Mouse (Mus musculus): ENCODE data around the gene Rnf208.

DNA sequence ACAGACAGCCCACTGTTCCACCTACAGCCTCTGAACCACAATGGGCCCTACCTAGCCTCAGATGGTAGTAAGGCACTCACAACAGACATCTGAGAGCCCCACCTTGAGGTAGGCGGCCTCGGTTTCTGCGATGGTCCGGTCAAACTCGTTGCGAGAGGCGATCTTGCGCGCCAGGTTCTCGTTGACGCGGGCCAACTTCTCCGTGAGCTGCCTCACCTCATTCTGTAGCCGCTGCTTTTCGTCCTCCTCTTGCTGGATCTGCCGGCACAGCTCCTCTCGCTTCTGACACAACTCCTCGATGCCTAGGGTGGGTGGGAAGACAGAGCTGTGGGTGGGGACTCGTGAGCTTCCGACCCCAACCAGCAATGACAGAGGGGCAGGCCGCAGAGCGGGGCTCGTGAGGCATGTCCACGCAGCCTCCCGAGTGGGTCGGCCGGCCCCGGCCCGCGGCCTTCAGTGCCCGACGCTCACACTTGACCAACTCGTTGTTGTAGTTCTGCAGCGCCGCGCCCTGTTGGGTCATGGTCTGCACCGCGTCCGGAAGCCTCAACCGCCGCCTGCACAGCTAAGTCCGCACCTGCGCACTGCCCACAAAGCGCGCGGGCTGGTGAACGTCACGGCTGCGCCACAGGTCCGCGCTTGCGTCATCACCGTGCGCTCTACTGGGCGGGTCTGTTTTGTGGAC is 29.9 kb downstream of the Rnf208 start, which contains the start of the genes Ssna1 and Anapc2:
- no peak for TF ChIP-seq ZC3H11A (IDR thresholded peaks at IDR 0.05; ENCODE audit: borderline replicate concordance, low read depth, low read length)
- TF ChIP-seq HCFC1 (IDR thresholded peaks at IDR 0.05; ENCODE audit: borderline replicate concordance, insufficient read depth, low read length), result peak; percentile 78; the same call in 1 of the 2 replicates
- no peak for TF ChIP-seq CHD2 (IDR thresholded peaks at IDR 0.05; ENCODE audit: low read depth, low read length)
- no peak for TF ChIP-seq ZNF384 (IDR thresholded peaks at IDR 0.05; ENCODE audit: low read depth, low read length)
- no peak for TF ChIP-seq MAFK (IDR thresholded peaks at IDR 0.05; ENCODE audit: insufficient read depth, low read depth, low read length)

All from ES-E14 (cell line).